Mouse (Mus musculus) ES-Bruce4 (cell line): Measurements from ENCODE around the gene Thada.

ENCODE experiments used
- CTCF ChIP-seq: IDR thresholded peaks from one replicate; pipeline ENCODE4 v1.8.1; 2011; ENCODE audit warnings: low read depth, low read length
- EP300 ChIP-seq: IDR thresholded peaks from 2 replicates; pipeline ENCODE4 v1.6.1; 2011; ENCODE audit warnings: low read depth, low read length; ENCODE audit not compliant: insufficient read depth
- POLR2A ChIP-seq: IDR thresholded peaks from one replicate; pipeline ENCODE4 v1.8.1; 2011; ENCODE audit warnings: low read length; ENCODE audit not compliant: insufficient read depth

DNA sequence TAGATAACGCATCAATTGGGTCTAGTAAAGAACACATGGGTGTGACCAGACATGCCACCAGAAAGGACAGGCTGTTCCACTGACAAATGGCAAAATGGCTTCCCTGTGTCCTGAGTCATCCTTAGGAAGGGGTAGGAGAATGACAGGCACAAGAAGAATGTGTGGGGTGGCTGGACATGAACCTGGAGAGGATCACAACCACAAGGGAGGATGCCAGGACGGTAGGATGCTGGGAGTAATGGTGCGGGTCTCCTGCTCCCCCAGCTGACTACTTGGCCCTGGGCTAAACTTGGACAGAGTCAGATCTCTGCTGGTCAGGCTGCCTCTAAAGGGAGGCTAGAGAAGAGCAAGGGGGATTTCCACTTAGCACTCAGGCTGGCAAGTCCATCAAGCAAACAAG lies 270.2 kb downstream of the Thada start:
- TF ChIP-seq CTCF (no peak), POLR2A (no peak), EP300 (no peak)
